Mouse (Mus musculus): ENCODE measurements around the gene Bud13. TPM values are rescaled to one million over a fixed set of nuclear protein-coding genes. Genes with fewer than 3 reads are reported as not detected.

The Bud13 gene
- total and polyA plus RNA-seq, 2 experiments from 2014 or later = 12.8 to 13.5 TPM

DNA sequence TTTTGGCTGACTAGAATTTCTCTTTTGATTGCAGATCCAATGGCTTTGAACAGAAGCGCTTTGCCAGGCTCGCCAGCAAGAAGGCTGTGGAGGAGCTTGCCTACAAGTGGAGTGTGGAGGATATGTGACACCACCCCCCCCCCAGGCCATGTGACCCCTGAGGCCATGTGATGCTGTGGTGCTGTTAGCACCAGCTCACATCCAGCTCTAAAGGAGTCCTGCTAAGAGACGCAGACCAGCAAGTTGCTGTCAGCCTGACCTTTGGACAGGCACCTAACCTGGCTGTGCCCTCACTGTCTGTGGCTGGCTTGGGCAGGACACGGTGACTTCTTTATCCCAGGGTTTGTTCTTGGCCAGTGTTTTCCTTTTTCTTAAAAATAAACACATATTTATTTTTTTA, 15.6 kb downstream of the Bud13 start:
- Histone ChIP-seq H3K36me3 (ENCODE audit: insufficient read depth) (peaks cover 43% of the 10 kb centered on the region), H3K4me1 (ENCODE audit: insufficient read depth) (no peaks in the 10 kb centered on the region), H3K4me3 (ENCODE audit: low read depth, low read length) (no peak overlapping the region), H3K4me2 (ENCODE audit: low read depth) (no peak overlapping the region), H3K27ac (ENCODE audit: low read depth, low read length) (no peak overlapping the region), H3K27me3 (ENCODE audit: insufficient read depth, low read length) (no peaks in the 10 kb centered on the region), H3K9me3 (ENCODE audit: low read length) (no peaks in the 10 kb centered on the region), H3K9ac (no peak overlapping the region)
- 92% methylated on average over 4 of the region's 4 CpGs for WGBS
- no peak for TF ChIP-seq CTCF (IDR thresholded peaks at IDR 0.05; ENCODE audit: low read depth)
- no peak for ATAC-seq
- no peak for DNase-seq

DNA sequence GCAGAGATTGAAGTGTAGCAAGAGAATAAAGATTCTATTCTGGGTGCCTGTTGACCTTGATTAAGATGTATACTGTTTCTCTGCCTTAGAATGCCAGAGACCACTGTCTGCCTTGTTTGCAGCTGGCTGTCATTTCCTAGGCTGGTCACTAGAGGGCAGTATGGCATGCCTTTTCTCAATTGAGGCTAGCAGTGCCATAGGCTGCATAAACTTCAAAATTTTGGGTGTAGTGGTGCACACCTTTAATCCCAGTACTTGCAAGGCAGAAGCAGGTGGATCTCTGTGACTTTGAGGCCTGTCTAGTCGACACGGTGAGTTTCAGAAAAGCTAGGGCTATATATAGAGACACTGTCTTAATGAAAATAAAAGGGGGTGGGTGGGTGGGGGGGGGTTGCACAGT, 19.3 kb downstream of the Bud13 start:
- Histone ChIP-seq H3K36me3 (ENCODE audit: insufficient read depth) (peaks cover 22% of the 10 kb centered on the region), H3K9ac (no peak overlapping the region), H3K4me1 (ENCODE audit: insufficient read depth) (no peaks in the 10 kb centered on the region), H3K4me3 (ENCODE audit: low read depth, low read length) (no peak overlapping the region), H3K27me3 (ENCODE audit: insufficient read depth, low read length) (no peaks in the 10 kb centered on the region), H3K4me2 (ENCODE audit: low read depth) (no peak overlapping the region), H3K27ac (ENCODE audit: low read depth, low read length) (no peak overlapping the region), H3K9me3 (ENCODE audit: low read length) (no peaks in the 10 kb centered on the region)
- peak; percentile 98 for TF ChIP-seq CTCF (IDR thresholded peaks at IDR 0.05; ENCODE audit: low read depth)
- ATAC-seq (peak; percentile 64; the same call in 1 of the 2 replicates), DNase-seq (peak; percentile 85)
- WGBS = 15% methylated on average over 2 of the region's 2 CpGs

DNA sequence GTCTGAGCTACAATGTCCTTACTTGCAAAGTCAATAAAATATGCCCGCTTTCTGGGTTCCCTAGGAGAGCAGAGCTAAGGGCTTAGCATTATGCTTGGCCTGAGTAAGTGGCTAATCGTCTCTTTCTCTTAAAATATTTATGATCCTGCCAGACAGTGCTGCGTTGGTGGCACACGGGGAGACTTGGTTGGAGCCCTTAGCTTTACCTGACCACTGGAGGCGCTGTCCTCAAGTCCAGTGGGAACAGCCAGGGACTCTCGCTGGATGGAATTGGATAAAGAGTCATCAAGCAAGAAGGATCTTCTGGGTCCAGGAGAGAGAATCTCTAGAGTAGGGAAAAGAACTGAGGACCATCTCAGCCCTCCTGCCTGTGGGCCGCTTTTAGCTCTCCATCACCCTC, 26.3 kb downstream of the Bud13 start:
- H3K4me1 ChIP-seq (ENCODE audit: insufficient read depth) = no peaks in the 10 kb centered on the region
- TF ChIP-seq CTCF (IDR thresholded peaks at IDR 0.05; ENCODE audit: low read depth) = peak; percentile 45
- ATAC-seq = no peak
- no peak overlapping the region for H3K4me3 ChIP-seq (ENCODE audit: low read depth, low read length)
- no peak overlapping the region for H3K4me2 ChIP-seq (ENCODE audit: low read depth)
- no peak overlapping the region for H3K27ac ChIP-seq (ENCODE audit: low read depth, low read length)
- H3K9me3 ChIP-seq (ENCODE audit: low read length) = no peaks in the 10 kb centered on the region
- no peaks in the 10 kb centered on the region; the same call in 1 of the 2 replicates for H3K27me3 ChIP-seq (ENCODE audit: insufficient read depth, low read length)
- no peaks in the 10 kb centered on the region for H3K36me3 ChIP-seq (ENCODE audit: insufficient read depth)
- 15% methylated on average over 7 of the region's 7 CpGs for WGBS
- DNase-seq = no peak
- H3K9ac ChIP-seq = no peak overlapping the region

DNA sequence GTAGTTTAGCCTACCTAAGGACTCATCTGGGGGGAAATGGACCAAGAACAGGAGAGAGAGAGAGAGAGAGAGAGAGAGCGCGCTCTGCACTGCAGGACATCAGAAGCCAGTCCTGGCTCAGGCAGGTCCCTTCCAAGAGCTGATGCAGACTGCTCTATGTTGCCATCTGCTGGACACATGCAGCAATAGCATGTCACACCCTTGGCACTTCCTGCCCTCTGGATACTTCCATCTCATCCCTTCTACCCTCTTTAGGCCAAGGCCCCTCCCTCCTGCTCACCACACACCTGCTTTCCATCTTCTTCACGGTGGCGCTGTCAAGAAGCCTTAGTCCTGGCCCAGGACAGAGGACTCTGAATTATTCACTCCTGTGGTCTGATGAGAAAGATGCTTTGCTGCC, 31.7 kb downstream of the Bud13 start:
- ATAC-seq = peak; percentile 39
- no peak overlapping the region for H3K9ac ChIP-seq
- H3K27me3 ChIP-seq (ENCODE audit: insufficient read depth, low read length) = no peaks in the 10 kb centered on the region
- peaks cover 19% of the 10 kb centered on the region for H3K4me1 ChIP-seq (ENCODE audit: insufficient read depth)
- H3K9me3 ChIP-seq (ENCODE audit: low read length) = no peaks in the 10 kb centered on the region
- no peak overlapping the region for H3K4me2 ChIP-seq (ENCODE audit: low read depth)
- DNase-seq = peak; percentile 79
- H3K36me3 ChIP-seq (ENCODE audit: insufficient read depth) = no peaks in the 10 kb centered on the region
- TF ChIP-seq CTCF (IDR thresholded peaks at IDR 0.05; ENCODE audit: low read depth) = peak; percentile 95
- no peak overlapping the region for H3K27ac ChIP-seq (ENCODE audit: low read depth, low read length)
- H3K4me3 ChIP-seq (ENCODE audit: low read depth, low read length) = no peak overlapping the region
- 5% methylated on average over 4 of the region's 4 CpGs for WGBS

DNA sequence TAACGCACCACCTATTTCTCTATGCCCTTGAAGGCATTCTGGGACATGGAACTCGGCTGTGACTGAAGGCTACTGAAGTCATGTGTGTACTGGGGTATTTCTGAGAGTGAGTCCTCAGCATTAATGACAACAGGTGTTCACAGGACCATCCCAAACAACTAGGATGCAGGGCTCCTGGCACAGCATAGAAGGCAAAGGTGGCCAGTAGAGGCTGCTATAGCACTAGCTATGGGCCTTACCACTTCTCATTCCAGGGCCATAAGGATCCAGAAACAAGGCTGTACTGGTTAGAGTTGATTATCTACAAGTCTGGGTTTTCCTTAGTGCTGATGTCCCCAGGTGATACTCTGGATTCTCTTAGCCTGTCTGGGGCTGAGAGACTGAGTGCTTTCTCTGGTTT, 32.1 kb downstream of the Bud13 start:
- H3K4me1 ChIP-seq (ENCODE audit: insufficient read depth) = peaks cover 19% of the 10 kb centered on the region
- H3K9ac ChIP-seq = no peak overlapping the region
- H3K9me3 ChIP-seq (ENCODE audit: low read length) = no peaks in the 10 kb centered on the region
- DNase-seq = peak; percentile 27
- no peak overlapping the region for H3K4me2 ChIP-seq (ENCODE audit: low read depth)
- no peak overlapping the region for H3K4me3 ChIP-seq (ENCODE audit: low read depth, low read length)
- no peak; the same call in 1 of the 2 replicates for TF ChIP-seq CTCF (IDR thresholded peaks at IDR 0.05; ENCODE audit: low read depth)
- WGBS = 48% methylated on average over 2 of the region's 2 CpGs
- no peaks in the 10 kb centered on the region for H3K36me3 ChIP-seq (ENCODE audit: insufficient read depth)
- ATAC-seq = no peak
- no peak overlapping the region for H3K27ac ChIP-seq (ENCODE audit: low read depth, low read length)
- H3K27me3 ChIP-seq (ENCODE audit: insufficient read depth, low read length) = no peaks in the 10 kb centered on the region

DNA sequence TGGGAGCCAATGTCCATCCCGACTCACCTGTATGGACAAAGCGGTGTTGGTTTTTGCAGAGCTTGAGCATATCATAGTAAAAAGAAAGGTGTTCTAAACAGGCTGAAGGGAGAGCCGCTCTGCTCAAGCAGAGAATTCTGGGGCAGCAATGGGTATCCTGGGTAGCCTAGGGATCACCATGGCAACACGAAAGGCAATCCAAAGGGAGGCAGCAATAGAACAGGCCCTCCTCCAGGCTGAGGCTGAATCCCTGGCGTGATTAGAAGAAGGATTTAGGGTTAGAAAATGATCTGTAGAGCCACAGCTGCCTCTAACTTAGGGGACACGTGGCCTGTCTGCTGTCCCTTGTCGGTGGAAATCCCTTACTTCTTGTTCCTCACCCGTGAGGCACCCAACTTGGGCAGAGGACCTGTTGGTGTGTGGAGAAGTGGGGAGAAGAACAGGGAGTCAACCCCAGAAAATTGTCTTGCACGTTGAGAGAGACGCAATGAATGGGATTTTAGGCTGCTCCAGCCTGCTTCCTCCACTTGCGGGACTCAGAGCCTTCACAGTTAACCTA, 33.1 kb downstream of the Bud13 start:
- DNase-seq (peak; percentile 72), ATAC-seq (peak; percentile 86)
- H3K36me3 ChIP-seq (ENCODE audit: insufficient read depth) = no peaks in the 10 kb centered on the region
- peaks cover 19% of the 10 kb centered on the region for H3K4me1 ChIP-seq (ENCODE audit: insufficient read depth)
- 13% methylated on average over 11 of the region's 11 CpGs for WGBS
- H3K4me2 ChIP-seq (ENCODE audit: low read depth) = no peak overlapping the region
- H3K4me3 ChIP-seq (ENCODE audit: low read depth, low read length) = no peak overlapping the region
- TF ChIP-seq CTCF (IDR thresholded peaks at IDR 0.05; ENCODE audit: low read depth) = no peak
- no peaks in the 10 kb centered on the region for H3K27me3 ChIP-seq (ENCODE audit: insufficient read depth, low read length)
- H3K9ac ChIP-seq = no peak overlapping the region
- peak overlapping the region; percentile 47 for H3K27ac ChIP-seq (ENCODE audit: low read depth, low read length)
- H3K9me3 ChIP-seq (ENCODE audit: low read length) = no peaks in the 10 kb centered on the region

DNA sequence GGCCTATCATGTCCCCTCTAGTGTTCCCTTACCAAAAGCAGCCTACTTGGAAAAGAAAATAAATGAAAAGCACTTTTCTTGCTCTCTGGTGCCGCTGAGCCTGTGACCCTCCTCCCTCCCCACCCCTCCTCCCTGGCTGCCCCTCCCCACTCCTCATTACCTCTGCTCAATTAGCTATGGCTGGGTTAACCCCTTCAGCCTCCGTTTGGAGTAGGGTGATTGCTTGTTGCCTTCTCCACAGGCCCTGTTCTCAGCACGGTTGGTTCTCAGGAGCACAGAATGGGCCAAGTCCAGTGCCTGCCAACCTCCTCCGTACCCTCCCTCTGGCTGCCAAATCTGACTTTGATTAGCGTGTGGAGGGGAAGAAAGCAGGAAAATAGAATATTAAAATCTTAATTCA, 33.6 kb downstream of the Bud13 start:
- 6% methylated on average over 5 of the region's 5 CpGs for WGBS
- no peaks in the 10 kb centered on the region for H3K9me3 ChIP-seq (ENCODE audit: low read length)
- H3K27ac ChIP-seq (ENCODE audit: low read depth, low read length) = peak overlapping the region; percentile 47
- H3K4me2 ChIP-seq (ENCODE audit: low read depth) = no peak overlapping the region
- peak; percentile 71 for ATAC-seq
- no peak overlapping the region for H3K4me3 ChIP-seq (ENCODE audit: low read depth, low read length)
- peaks cover 19% of the 10 kb centered on the region for H3K4me1 ChIP-seq (ENCODE audit: insufficient read depth)
- DNase-seq = peak; percentile 61
- no peaks in the 10 kb centered on the region for H3K36me3 ChIP-seq (ENCODE audit: insufficient read depth)
- H3K9ac ChIP-seq = no peak overlapping the region
- no peaks in the 10 kb centered on the region for H3K27me3 ChIP-seq (ENCODE audit: insufficient read depth, low read length)
- TF ChIP-seq CTCF (IDR thresholded peaks at IDR 0.05; ENCODE audit: low read depth) = no peak

Data from forebrain, postnatal 0 days (tissue).